Mouse (Mus musculus): ENCODE data around the gene Zfp710. TPM values are rescaled to one million over a fixed set of nuclear protein-coding genes. Genes with fewer than 3 reads are reported as not detected.

Gene Zfp710
- polyA plus RNA-seq, 2 experiments, result 15.0 to 24.7 TPM

- Histone ChIP-seq H3K36me3 (ENCODE audit: control insufficient read depth, insufficient read depth, low read length) (no peaks in the 10 kb centered on the region), H3K27me3 (ENCODE audit: control insufficient read depth, insufficient read depth, low read length) (no peaks in the 10 kb centered on the region), H3K9ac (ENCODE audit: low read depth, low read length, severe bottlenecking) (peak overlapping the region; percentile 90), H3K4me3 (replicated peaks; ENCODE audit: low read length) (peak overlapping the region; percentile 78), H3K9me3 (ENCODE audit: control insufficient read depth, low read length) (no peaks in the 10 kb centered on the region), H3K4me1 (ENCODE audit: control insufficient read depth, insufficient read depth, low read length) (peaks cover 28% of the 10 kb centered on the region), H3K27ac (replicated peaks; ENCODE audit: low read depth, low read length) (peak overlapping the region; percentile 97), H3K4me2 (replicated peaks; ENCODE audit: low read depth, low read length, severe bottlenecking) (peak overlapping the region; percentile 91)
- DNase-seq (ENCODE audit: low spot score) (no peak), ATAC-seq (ENCODE audit: low FRiP score, low read depth) (no peak)
- 5% methylated on average over 23 of the region's 23 CpGs for WGBS
- TF ChIP-seq POLR2A (IDR thresholded peaks at IDR 0.05; ENCODE audit: borderline replicate concordance, extremely low read depth, insufficient read depth, insufficient read length), result no peak
Measured at GRCm38 (mm10) chr7:80027636-80028417, 3.2 kb downstream of the Zfp710 start.

DNA sequence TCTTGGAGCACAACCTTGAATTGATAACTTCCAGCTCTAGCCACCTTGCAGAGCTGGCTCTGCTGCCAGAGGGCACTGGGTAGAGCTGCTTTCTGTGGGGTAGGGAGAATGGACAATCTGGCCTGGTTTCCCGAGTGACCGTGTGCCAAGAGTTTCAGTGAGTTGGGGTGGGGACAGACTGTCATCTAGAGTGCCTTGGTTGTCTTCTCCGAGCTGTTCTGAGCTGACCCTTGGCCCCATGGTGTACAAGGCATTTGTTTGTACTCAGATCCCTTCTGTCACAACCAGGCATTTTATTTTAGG, 3.8 kb downstream of the Zfp710 start:
- TF ChIP-seq POLR2A (IDR thresholded peaks at IDR 0.05; ENCODE audit: borderline replicate concordance, extremely low read depth, insufficient read depth, insufficient read length), result no peak
- peaks cover 31% of the 10 kb centered on the region for H3K4me1 ChIP-seq (ENCODE audit: control insufficient read depth, insufficient read depth, low read length)
- H3K4me3 ChIP-seq (replicated peaks; ENCODE audit: low read length), result peak overlapping the region; percentile 78

DNA sequence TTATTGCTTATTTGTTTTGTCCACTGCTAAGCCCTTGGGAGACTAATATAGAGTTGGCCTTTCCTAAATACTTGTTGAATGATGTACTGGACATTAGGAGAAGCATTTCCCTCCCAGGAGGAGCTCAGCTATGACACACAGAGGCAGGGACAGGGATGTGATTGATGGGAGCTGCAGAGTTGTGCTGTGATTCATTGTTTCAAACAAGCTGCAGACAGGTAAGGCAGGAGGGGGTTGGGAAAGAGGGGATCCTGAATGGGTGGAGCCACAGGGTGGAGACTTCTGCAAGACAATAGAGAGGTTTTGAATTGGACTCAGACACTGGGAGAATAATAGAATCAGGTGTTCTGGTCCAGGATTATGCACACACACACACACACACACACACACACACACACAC, 5.4 kb downstream of the Zfp710 start:
- Histone ChIP-seq H3K4me1 (ENCODE audit: control insufficient read depth, insufficient read depth, low read length) (peaks cover 28% of the 10 kb centered on the region), H3K27me3 (ENCODE audit: control insufficient read depth, insufficient read depth, low read length) (no peaks in the 10 kb centered on the region), H3K9me3 (ENCODE audit: control insufficient read depth, low read length) (no peaks in the 10 kb centered on the region), H3K36me3 (ENCODE audit: control insufficient read depth, insufficient read depth, low read length) (no peaks in the 10 kb centered on the region), H3K27ac (replicated peaks; ENCODE audit: low read depth, low read length) (no peak overlapping the region), H3K4me2 (replicated peaks; ENCODE audit: low read depth, low read length, severe bottlenecking) (no peak overlapping the region), H3K9ac (ENCODE audit: low read depth, low read length, severe bottlenecking) (no peak overlapping the region), H3K4me3 (replicated peaks; ENCODE audit: low read length) (no peak overlapping the region)
- no peak for TF ChIP-seq POLR2A (IDR thresholded peaks at IDR 0.05; ENCODE audit: borderline replicate concordance, extremely low read depth, insufficient read depth, insufficient read length)
- ATAC-seq (ENCODE audit: low FRiP score, low read depth) (no peak), DNase-seq (ENCODE audit: low spot score) (no peak)

More for the DNA sequence above, 3.8 kb downstream of the Zfp710 start:
- Histone ChIP-seq H3K9ac (ENCODE audit: low read depth, low read length, severe bottlenecking) (no peak overlapping the region), H3K27ac (replicated peaks; ENCODE audit: low read depth, low read length) (no peak overlapping the region), H3K36me3 (ENCODE audit: control insufficient read depth, insufficient read depth, low read length) (no peaks in the 10 kb centered on the region), H3K9me3 (ENCODE audit: control insufficient read depth, low read length) (no peaks in the 10 kb centered on the region), H3K27me3 (ENCODE audit: control insufficient read depth, insufficient read depth, low read length) (no peaks in the 10 kb centered on the region), H3K4me2 (replicated peaks; ENCODE audit: low read depth, low read length, severe bottlenecking) (peak overlapping the region; percentile 91)
- 44% methylated on average over 3 of the region's 3 CpGs for WGBS
- ATAC-seq (ENCODE audit: low FRiP score, low read depth) (no peak), DNase-seq (ENCODE audit: low spot score) (no peak)

DNA sequence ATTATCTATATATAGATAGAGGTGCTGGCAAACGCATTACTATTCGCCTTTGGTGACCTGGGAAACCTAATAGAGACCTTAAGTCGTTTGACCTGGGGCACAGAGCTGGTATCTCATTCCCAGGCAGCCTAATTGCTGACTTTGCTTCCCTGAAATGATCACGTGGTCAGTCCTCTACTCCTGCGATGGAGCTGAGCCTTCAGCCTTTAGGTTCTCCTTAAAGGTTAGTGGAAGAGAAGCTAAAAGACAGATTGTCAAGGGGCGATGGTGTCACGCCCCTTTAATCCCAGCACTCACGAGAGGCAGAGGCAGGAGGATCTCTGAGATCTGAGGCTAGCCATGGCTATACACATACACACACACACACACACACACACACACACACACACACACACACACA, 5.9 kb downstream of the Zfp710 start:
- no peak for TF ChIP-seq POLR2A (IDR thresholded peaks at IDR 0.05; ENCODE audit: borderline replicate concordance, extremely low read depth, insufficient read depth, insufficient read length)
- Histone ChIP-seq H3K9me3 (ENCODE audit: control insufficient read depth, low read length) (no peaks in the 10 kb centered on the region), H3K4me2 (replicated peaks; ENCODE audit: low read depth, low read length, severe bottlenecking) (no peak overlapping the region), H3K4me3 (replicated peaks; ENCODE audit: low read length) (no peak overlapping the region), H3K27ac (replicated peaks; ENCODE audit: low read depth, low read length) (no peak overlapping the region), H3K27me3 (ENCODE audit: control insufficient read depth, insufficient read depth, low read length) (no peaks in the 10 kb centered on the region), H3K36me3 (ENCODE audit: control insufficient read depth, insufficient read depth, low read length) (no peaks in the 10 kb centered on the region), H3K4me1 (ENCODE audit: control insufficient read depth, insufficient read depth, low read length) (peaks cover 33% of the 10 kb centered on the region), H3K9ac (ENCODE audit: low read depth, low read length, severe bottlenecking) (no peak overlapping the region)
- 85% methylated on average over 8 of the region's 8 CpGs for WGBS
- ATAC-seq (ENCODE audit: low FRiP score, low read depth) (no peak), DNase-seq (ENCODE audit: low spot score) (no peak)

DNA sequence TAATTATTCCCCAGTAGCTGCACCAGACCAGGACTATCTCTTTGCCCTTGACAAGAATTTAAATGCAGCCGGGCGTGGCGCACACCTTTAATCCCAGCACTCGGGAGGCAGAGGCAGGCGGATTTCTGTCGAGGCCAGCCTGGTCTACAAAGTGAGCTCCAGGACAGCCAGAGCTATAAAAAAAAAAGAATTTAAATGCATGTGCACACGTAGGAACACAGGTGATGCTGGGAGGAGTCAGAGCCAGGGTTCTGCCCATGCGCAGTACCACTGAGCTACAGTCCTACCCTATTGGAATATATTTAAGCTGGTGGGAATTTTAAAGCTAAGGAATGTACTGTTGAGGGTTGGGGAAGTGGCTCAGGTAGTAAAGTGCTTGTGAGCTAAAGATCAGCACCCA, 6.4 kb downstream of the Zfp710 start:
- DNase-seq (ENCODE audit: low spot score), result no peak
- Histone ChIP-seq H3K4me2 (replicated peaks; ENCODE audit: low read depth, low read length, severe bottlenecking) (no peak overlapping the region), H3K36me3 (ENCODE audit: control insufficient read depth, insufficient read depth, low read length) (no peaks in the 10 kb centered on the region), H3K9ac (ENCODE audit: low read depth, low read length, severe bottlenecking) (no peak overlapping the region), H3K4me3 (replicated peaks; ENCODE audit: low read length) (no peak overlapping the region), H3K9me3 (ENCODE audit: control insufficient read depth, low read length) (no peaks in the 10 kb centered on the region), H3K27ac (replicated peaks; ENCODE audit: low read depth, low read length) (no peak overlapping the region), H3K4me1 (ENCODE audit: control insufficient read depth, insufficient read depth, low read length) (peaks cover 38% of the 10 kb centered on the region), H3K27me3 (ENCODE audit: control insufficient read depth, insufficient read depth, low read length) (no peaks in the 10 kb centered on the region)
- ATAC-seq (ENCODE audit: low FRiP score, low read depth), result no peak
- 92% methylated on average over 8 of the region's 8 CpGs for WGBS
- no peak for TF ChIP-seq POLR2A (IDR thresholded peaks at IDR 0.05; ENCODE audit: borderline replicate concordance, extremely low read depth, insufficient read depth, insufficient read length)
